Mouse (Mus musculus) right cerebral cortex, postnatal 10 days (tissue): ENCODE data around the gene Mup3.
"Not testable (repeated sequence)": the region's sequence is repeated elsewhere in the genome, so short reads cannot be mapped to it uniquely, and the experiment has no call there.

ENCODE experiments used
- DNase-seq, 2 experiments: peaks; one replicate each; pipeline ENCODE4 v3.0.0; 2021; ENCODE audit warnings: low spot score in 2 of 2

The Mup3 gene

GRCm38 (mm10) chr4:62087241-62087640 is at the start of gene Mup3:
Gene Mup3 (minus strand): TSS chr4:62087342.
- no peak for DNase-seq

GRCm38 (mm10) chr4:62133706-62134105 is 46.6 kb upstream of the Mup3 start:
- peak in 1 of 2 experiments; percentile 46 for DNase-seq

- DNase-seq, result peak; percentile 25 to 42
These were observed 16.2 kb upstream of the Mup3 start for GRCm38 (mm10) chr4:62103366-62103765.

GRCm38 (mm10) chr4:62087953-62088352 is 811 bp upstream of the Mup3 start:
- DNase-seq, result no peak

GRCm38 (mm10) chr4:62082755-62083154 is 4.4 kb downstream of the Mup3 start:
- DNase-seq, result no peak

- DNase-seq, result no peak
These were observed 12.0 kb downstream of the Mup3 start for GRCm38 (mm10) chr4:62075126-62075525.

- not testable (repeated sequence) for DNase-seq
These were observed 32.4 kb downstream of the Mup3 start for GRCm38 (mm10) chr4:62054780-62055179.

GRCm38 (mm10) chr4:62054058-62054457 is 33.1 kb downstream of the Mup3 start, which contains the start of gene Mup20:
Gene Mup20 (minus strand): TSS chr4:62054158.
- DNase-seq, result not testable (repeated sequence)
